Mouse (Mus musculus): ENCODE data around the gene Sap25. TPM values are rescaled to one million over a fixed set of nuclear protein-coding genes. Genes with fewer than 3 reads are reported as not detected.
"Not testable (repeated sequence)": the region's sequence is repeated elsewhere in the genome, so short reads cannot be mapped to it uniquely, and the experiment has no call there.

Gene Sap25
- polyA plus RNA-seq, 1 experiment: 107 TPM

GRCm38 (mm10) chr5:137607860-137608653 is 33.1 kb upstream of the Sap25 start:
- TF ChIP-seq POLR2A (IDR thresholded peaks at IDR 0.05; ENCODE audit: borderline replicate concordance, low read depth, low read length) (no peak), CTCF (IDR thresholded peaks at IDR 0.05; ENCODE audit: low read depth, low read length) (no peak)
- Histone ChIP-seq H3K27ac (ENCODE audit: insufficient read depth, low read depth, low read length) (no peak overlapping the region), H3K4me1 (ENCODE audit: control insufficient read depth, insufficient read depth, low read length) (peaks cover 15% of the 10 kb centered on the region), H3K4me3 (ENCODE audit: insufficient read depth, low read length) (no peak overlapping the region)

GRCm38 (mm10) chr5:137608654-137609190 is 32.4 kb upstream of the Sap25 start:
- TF ChIP-seq CTCF (IDR thresholded peaks at IDR 0.05; ENCODE audit: low read depth, low read length): no peak
- no peak for TF ChIP-seq POLR2A (IDR thresholded peaks at IDR 0.05; ENCODE audit: borderline replicate concordance, low read depth, low read length)
- Histone ChIP-seq H3K4me3 (ENCODE audit: insufficient read depth, low read length) (no peak overlapping the region), H3K27ac (ENCODE audit: insufficient read depth, low read depth, low read length) (no peak overlapping the region), H3K4me1 (ENCODE audit: control insufficient read depth, insufficient read depth, low read length) (peaks cover 12% of the 10 kb centered on the region)

- H3K4me1 ChIP-seq (ENCODE audit: control insufficient read depth, insufficient read depth, low read length): peaks cover 9% of the 10 kb centered on the region
- no peak overlapping the region for H3K4me3 ChIP-seq (ENCODE audit: insufficient read depth, low read length)
- H3K27ac ChIP-seq (ENCODE audit: insufficient read depth, low read depth, low read length): no peak overlapping the region
- TF ChIP-seq CTCF (IDR thresholded peaks at IDR 0.05; ENCODE audit: low read depth, low read length) (no peak), POLR2A (IDR thresholded peaks at IDR 0.05; ENCODE audit: borderline replicate concordance, low read depth, low read length) (no peak)
Observed at GRCm38 (mm10) chr5:137609292-137609691, 31.8 kb upstream of the Sap25 start.

GRCm38 (mm10) chr5:137610056-137610455 is 31.1 kb upstream of the Sap25 start:
- H3K4me3 ChIP-seq (ENCODE audit: insufficient read depth, low read length): no peak overlapping the region
- TF ChIP-seq CTCF (IDR thresholded peaks at IDR 0.05; ENCODE audit: low read depth, low read length) (no peak), POLR2A (IDR thresholded peaks at IDR 0.05; ENCODE audit: borderline replicate concordance, low read depth, low read length) (no peak)
- H3K4me1 ChIP-seq (ENCODE audit: control insufficient read depth, insufficient read depth, low read length): peaks cover 7% of the 10 kb centered on the region
- no peak overlapping the region for H3K27ac ChIP-seq (ENCODE audit: insufficient read depth, low read depth, low read length)

GRCm38 (mm10) chr5:137610548-137611244 is 30.4 kb upstream of the Sap25 start:
- Histone ChIP-seq H3K4me3 (ENCODE audit: insufficient read depth, low read length) (no peak overlapping the region), H3K4me1 (ENCODE audit: control insufficient read depth, insufficient read depth, low read length) (peaks cover 6% of the 10 kb centered on the region), H3K27ac (ENCODE audit: insufficient read depth, low read depth, low read length) (no peak overlapping the region)
- TF ChIP-seq CTCF (IDR thresholded peaks at IDR 0.05; ENCODE audit: low read depth, low read length) (no peak), POLR2A (IDR thresholded peaks at IDR 0.05; ENCODE audit: borderline replicate concordance, low read depth, low read length) (no peak)

DNA sequence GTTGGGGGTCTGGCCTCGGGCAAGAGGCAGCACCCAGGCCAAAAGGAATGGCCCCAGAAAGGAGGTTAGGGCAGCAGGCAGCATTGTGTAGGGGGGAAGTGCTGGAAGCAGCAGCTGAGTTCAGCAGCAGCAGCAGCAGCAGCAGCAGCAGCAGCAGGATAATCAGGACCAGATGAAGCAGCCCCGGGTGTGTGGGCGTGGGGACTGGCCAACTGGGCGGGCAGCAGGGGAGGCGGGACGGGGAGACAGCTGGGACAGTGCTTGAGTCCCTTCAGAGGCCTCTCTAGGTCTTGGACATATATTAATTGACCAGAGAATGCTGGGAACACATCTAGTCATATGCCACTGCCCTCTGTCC is 29.9 kb upstream of the Sap25 start:
- TF ChIP-seq CTCF (IDR thresholded peaks at IDR 0.05; ENCODE audit: low read depth, low read length) (no peak), POLR2A (IDR thresholded peaks at IDR 0.05; ENCODE audit: borderline replicate concordance, low read depth, low read length) (no peak)
- Histone ChIP-seq H3K27ac (ENCODE audit: insufficient read depth, low read depth, low read length) (no peak overlapping the region), H3K4me1 (ENCODE audit: control insufficient read depth, insufficient read depth, low read length) (peaks cover 6% of the 10 kb centered on the region), H3K4me3 (ENCODE audit: insufficient read depth, low read length) (no peak overlapping the region)

DNA sequence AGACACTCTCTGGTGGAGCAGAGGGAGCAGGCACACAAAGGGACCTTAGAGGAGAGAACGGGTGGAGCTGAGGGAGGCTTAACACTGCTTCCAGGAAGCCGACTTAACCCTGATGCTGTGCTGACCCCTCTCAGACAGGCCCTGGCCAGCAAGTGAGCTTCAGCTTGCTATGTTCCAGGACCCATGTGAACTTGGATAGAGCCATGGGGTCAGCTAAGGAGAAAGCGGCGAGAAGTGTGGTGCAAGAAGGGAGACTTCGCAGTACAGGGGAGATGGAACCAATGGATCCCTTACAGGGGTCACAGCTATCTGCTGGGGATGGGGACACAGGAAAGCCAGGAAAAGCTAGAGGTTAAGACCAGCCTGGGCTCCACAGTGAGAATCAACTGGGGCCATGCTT is 28.1 kb upstream of the Sap25 start:
- H3K27ac ChIP-seq (ENCODE audit: insufficient read depth, low read depth, low read length): no peak overlapping the region
- TF ChIP-seq POLR2A (IDR thresholded peaks at IDR 0.05; ENCODE audit: borderline replicate concordance, low read depth, low read length) (no peak), CTCF (IDR thresholded peaks at IDR 0.05; ENCODE audit: low read depth, low read length) (no peak)
- H3K4me3 ChIP-seq (ENCODE audit: insufficient read depth, low read length): no peak overlapping the region
- H3K4me1 ChIP-seq (ENCODE audit: control insufficient read depth, insufficient read depth, low read length): peaks cover 6% of the 10 kb centered on the region

DNA sequence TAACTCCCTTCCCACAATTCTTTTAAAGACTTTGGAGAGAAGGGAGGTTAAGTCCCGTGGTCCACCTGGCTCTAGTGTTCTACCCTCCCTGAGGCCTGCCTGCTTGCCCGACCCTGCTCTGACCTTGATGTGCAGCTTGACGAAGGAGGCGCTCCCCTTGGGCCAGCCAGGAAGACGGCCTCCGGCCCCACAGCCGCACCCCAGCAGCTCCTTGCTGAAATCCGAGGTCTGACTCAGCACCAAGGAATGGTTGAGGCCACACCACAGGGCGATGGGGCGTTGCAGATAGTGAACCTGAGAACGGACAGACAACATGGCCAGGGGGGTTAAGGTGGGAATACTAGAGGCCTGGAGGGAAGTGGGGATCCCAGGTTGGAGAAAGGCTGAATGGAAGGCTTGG is 27.6 kb upstream of the Sap25 start, which contains the start of gene Pcolce:
Pcolce (minus strand) TSS at position 235 of the 400 bp plus-strand sequence.
- no peak for TF ChIP-seq CTCF (IDR thresholded peaks at IDR 0.05; ENCODE audit: low read depth, low read length)
- Histone ChIP-seq H3K27ac (ENCODE audit: insufficient read depth, low read depth, low read length) (no peak within 1 kb of the TSS), H3K4me3 (ENCODE audit: insufficient read depth, low read length) (no peak within 1 kb of the TSS), H3K4me1 (ENCODE audit: control insufficient read depth, insufficient read depth, low read length) (peaks cover 11% of the 10 kb centered on the region)

GRCm38 (mm10) chr5:137614921-137615320 is 26.2 kb upstream of the Sap25 start:
- H3K4me3 ChIP-seq (ENCODE audit: insufficient read depth, low read length); H3K4me1 ChIP-seq (ENCODE audit: control insufficient read depth, insufficient read depth, low read length); H3K27ac ChIP-seq (ENCODE audit: insufficient read depth, low read depth, low read length): not testable (repeated sequence)

GRCm38 (mm10) chr5:137615347-137615746 is 25.8 kb upstream of the Sap25 start:
- TF ChIP-seq CTCF (IDR thresholded peaks at IDR 0.05; ENCODE audit: low read depth, low read length): no peak
- TF ChIP-seq POLR2A (IDR thresholded peaks at IDR 0.05; ENCODE audit: borderline replicate concordance, low read depth, low read length): no peak
- Histone ChIP-seq H3K27ac (ENCODE audit: insufficient read depth, low read depth, low read length) (no peak overlapping the region), H3K4me1 (ENCODE audit: control insufficient read depth, insufficient read depth, low read length) (peaks cover 6% of the 10 kb centered on the region; the same call in 1 of the 2 replicates), H3K4me3 (ENCODE audit: insufficient read depth, low read length) (no peak overlapping the region)

Measured in bone marrow macrophage, adult 2 months (primary cell).